22 mouse cellular contexts compared by ENCODE assay signal in genomic region chr19:41634099-41634498, GRCm38 (mm10). TPM values are rescaled to one million over a fixed set of nuclear protein-coding genes. Genes with fewer than 3 reads are reported as not detected.
A peak's percentile ranks its signal among the peaks of the same experiment; 100 is the strongest.
DNase-seq lines count a peak whose midpoint lies in the region; ATAC-seq and TF ChIP-seq lines count a peak whose summit lies in the region.
"Had no signal": no experiment of that assay in that cellular context is flagged by ENCODE, and none has a peak within 500 bp of the region (broad histone marks: within the 10 kb centered on the region; RNA-seq: fewer than 3 reads in every experiment).

No protein-coding gene starts in this region.

- H3K27me3 ChIP-seq in testis, adult 2 months (ENCODE audit: control insufficient read depth, insufficient read depth, low read length) = no peaks in the 10 kb centered on the region
- peaks cover 10% of the 10 kb centered on the region; the same call in 1 of the 2 replicates for H3K27me3 ChIP-seq in forebrain, embryonic 10.5 days (ENCODE audit: poor library complexity, severe bottlenecking)
- H3K27me3 ChIP-seq: embryonic facial prominence, embryonic 15.5 days; forebrain, embryonic 15.5 days; intestine, embryonic 15.5 days; midbrain, embryonic 13.5 days had no signal

- TF ChIP-seq POLR2A in testis, adult 2 months (IDR thresholded peaks at IDR 0.05; ENCODE audit: control insufficient read depth, low read depth, low read length) = 0 out of 2 replicates have a peak, but pooled peaks have one; percentile 21

- no peak overlapping the region for H3K27ac ChIP-seq in testis, adult 2 months (ENCODE audit: control insufficient read depth, insufficient read depth, low read depth, low read length)
- H3K27ac ChIP-seq in forebrain, embryonic 10.5 days = no peak overlapping the region
- H3K27ac ChIP-seq: embryonic facial prominence, embryonic 15.5 days; forebrain, embryonic 15.5 days; heart, embryonic 15.5 days; intestine, embryonic 15.5 days; midbrain, embryonic 13.5 days had no signal

- H3K9me3 ChIP-seq in forebrain, embryonic 10.5 days = no peaks in the 10 kb centered on the region
- H3K9me3 ChIP-seq: embryonic facial prominence, embryonic 15.5 days; forebrain, embryonic 15.5 days; heart, embryonic 15.5 days; intestine, embryonic 15.5 days; midbrain, embryonic 13.5 days had no signal

- H3K4me1 ChIP-seq in testis, adult 2 months (ENCODE audit: control insufficient read depth, insufficient read depth, low read length) = no peaks in the 10 kb centered on the region
- peaks cover 16% of the 10 kb centered on the region for H3K4me1 ChIP-seq in forebrain, embryonic 10.5 days
- H3K4me1 ChIP-seq: embryonic facial prominence, embryonic 15.5 days; intestine, embryonic 15.5 days had no signal

- WGBS in forebrain, embryonic 10.5 days = 93% methylated on average over 10 of the region's 10 CpGs

- peak; percentile 66 to 68 for DNase-seq in cerebellum, postnatal 14 days
- no peak for DNase-seq in cerebellum, adult 18-20 months
- DNase-seq in testis, postnatal 14 days (ENCODE audit: low spot score) = no peak
- peak; percentile 28 for DNase-seq in thymus, postnatal 14 days
- DNase-seq in lung, postnatal 25 days (ENCODE audit: low spot score) = no peak
- DNase-seq in forebrain, embryonic 10.5 days (ENCODE audit: extremely low spot score, low spot score) = no peak
- DNase-seq: adrenal gland, postnatal 14 days; cerebellum, adult 9-10 months; gastrocnemius, postnatal 10 days; heart, postnatal 36 days; kidney, adult 8-10 months; kidney, postnatal 10 days; liver, postnatal 0 days; right cerebral cortex, postnatal 14 days had no signal

- H3K36me3 ChIP-seq in testis, adult 2 months (ENCODE audit: control insufficient read depth, insufficient read depth, low read length) = no peaks in the 10 kb centered on the region
- H3K36me3 ChIP-seq in forebrain, embryonic 10.5 days (replicated peaks) = no peaks in the 10 kb centered on the region
- H3K36me3 ChIP-seq: embryonic facial prominence, embryonic 15.5 days; forebrain, embryonic 15.5 days; heart, embryonic 15.5 days; intestine, embryonic 15.5 days had no signal

- peak overlapping the region; percentile 59 for H3K4me3 ChIP-seq in testis, adult 2 months (ENCODE audit: control insufficient read depth, low read depth, low read length)
- no peak overlapping the region for H3K4me3 ChIP-seq in forebrain, embryonic 10.5 days
- H3K4me3 ChIP-seq: embryonic facial prominence, embryonic 15.5 days; forebrain, embryonic 15.5 days; heart, embryonic 15.5 days; intestine, embryonic 15.5 days; midbrain, embryonic 13.5 days had no signal

- ATAC-seq in common myeloid progenitor, adult 5-6 weeks (replicated peaks; ENCODE audit: low read depth, poor library complexity, severe bottlenecking) = peak; percentile 68
- ATAC-seq: forebrain, embryonic 15.5 days; intestine, embryonic 15.5 days; liver, postnatal 0 days; lung, postnatal 0 days; midbrain, embryonic 13.5 days had no signal

- TF ChIP-seq CTCF in testis, adult 2 months (IDR thresholded peaks at IDR 0.05; ENCODE audit: control insufficient read depth, insufficient read depth, insufficient replicate concordance, low read depth, low read length) = no peak

RNA-seq across cellular contexts. Expression of gene Gm340, which starts 51.9 kb away (rescaled TPM):
- polyA plus RNA-seq in testis, adult 2 months (2012; rRNA removed) = 0.70 and 1.0 TPM in 2 replicates
- total RNA-seq in common myeloid progenitor, adult 5-6 weeks (2017) = 16.1 and 17.3 TPM in 2 replicates
- polyA plus RNA-seq in forebrain, embryonic 10.5 days (2016; fragmentation: Nextera tagmentation; extraction: Ambion mirVana) = 2.7 and 3.2 TPM in 2 replicates

Comparison
In these comparisons a context has a peak if more than half of its experiments do, and no peak if none do; other contexts are left out.
1. DNase-seq: peak in cerebellum, postnatal 14 days (2 of 2) and thymus, postnatal 14 days (single experiment); none in cerebellum, adult 18-20 months (0 of 2), testis, postnatal 14 days (single experiment), lung, postnatal 25 days (single experiment) and forebrain, embryonic 10.5 days (single experiment).